Mouse (Mus musculus) intestine, postnatal 0 days (tissue): ENCODE measurements around the gene Slc25a39. TPM values are rescaled to one million over a fixed set of nuclear protein-coding genes. Genes with fewer than 3 reads are reported as not detected.
A peak's percentile ranks its signal among the peaks of the same experiment; 100 is the strongest.

Experiments used
- ATAC-seq: fragments of 200-750 bp; cut with Nextera tagmentation; 2 replicates; pipeline ENCODE4 v1.8.0; 2017; ENCODE audit warnings: mild to moderate bottlenecking, moderate TSS enrichment, moderate library complexity
- H3K27ac ChIP-seq: fragments of 300-500 bp; sonication (generic); 2 replicates; pipeline ENCODE4 v1.5.1; 2014; ENCODE audit warnings: mild to moderate bottlenecking, low read depth, low read length, moderate library complexity
- H3K27me3 ChIP-seq: fragments of 300-500 bp; sonication (generic); replicated peaks from 2 replicates; pipeline ENCODE4 v1.6.1; 2014; ENCODE audit warnings: low read length, mixed read lengths; ENCODE audit not compliant: control insufficient read depth, insufficient read depth
- H3K36me3 ChIP-seq: fragments of 300-500 bp; sonication (generic); 2 replicates; pipeline ENCODE4 v1.6.1; 2014; ENCODE audit warnings: mild to moderate bottlenecking, moderate library complexity; ENCODE audit not compliant: control insufficient read depth, insufficient read depth
- H3K4me1 ChIP-seq: fragments of 300-500 bp; sonication (generic); replicated peaks from 2 replicates; pipeline ENCODE4 v1.6.1; 2014; ENCODE audit warnings: antibody characterized with exemption, low read length, mixed read lengths; ENCODE audit not compliant: control insufficient read depth, insufficient read depth
- H3K4me2 ChIP-seq: fragments of 300-500 bp; sonication (generic); replicated peaks from 2 replicates; pipeline ENCODE4 v1.6.1; 2014; ENCODE audit warnings: low read depth, mild to moderate bottlenecking, moderate library complexity
- H3K4me3 ChIP-seq: fragments of 300-500 bp; sonication (generic); 2 replicates; pipeline ENCODE4 v1.5.1; 2014; ENCODE audit warnings: low read depth, low read length
- H3K9ac ChIP-seq: fragments of 300-500 bp; sonication (generic); 2 replicates; pipeline ENCODE4 v1.6.1; 2014; ENCODE audit warnings: mild to moderate bottlenecking, low read depth, low read length
- H3K9me3 ChIP-seq: fragments of 300-500 bp; sonication (generic); 2 replicates; pipeline ENCODE4 v1.6.1; 2016; ENCODE audit warnings: mixed run types; ENCODE audit not compliant: control insufficient read depth
- CTCF ChIP-seq: sonication (generic); IDR thresholded peaks from 2 replicates; pipeline ENCODE4 v1.5.1; 2016; ENCODE audit warnings: low read depth, mild to moderate bottlenecking, control low read depth, antibody characterized with exemption, moderate library complexity
- WGBS: fragments of 180-500 bp; shearing (Covaris S2); extraction: QIAGEN DNeasy Blood & Tissue Kit; methylation state at CpG from one replicate; pipeline ENCODE4 v1.1.7; 2014; 5-methylcytosine and 5-hydroxymethylcytosine counted together
- polyA plus RNA-seq: library from polyadenylated mRNA; unstranded; fragments of >200 nt; fragmentation: Nextera tagmentation; extraction: Ambion mirVana; gene quantifications from 2 replicates; pipeline ENCODE4 v1.2.1, GENCODE M21; 2015

Slc25a39 gene
- polyA plus RNA-seq, 1 experiment from 2014 or later, result 296 TPM

- WGBS, result 57% methylated on average over 5 of the region's 5 CpGs
- Histone ChIP-seq H3K36me3 (no peaks in the 10 kb centered on the region), H3K27me3 (no peaks in the 10 kb centered on the region), H3K4me2 (no peak overlapping the region), H3K9me3 (0 out of 2 replicates have a peak, but pooled peaks cover 3% of the 10 kb centered on the region), H3K4me1 (peaks cover 5% of the 10 kb centered on the region; the same call in 1 of the 2 replicates), H3K27ac (no peak overlapping the region), H3K9ac (no peak overlapping the region), H3K4me3 (no peak overlapping the region)
- ATAC-seq, result no peak
- no peak for TF ChIP-seq CTCF
These were observed 27.7 kb downstream of the Slc25a39 start for GRCm38 (mm10) chr11:102380091-102380490.

GRCm38 (mm10) chr11:102377186-102377585, 30.6 kb downstream of the Slc25a39 start:
- Histone ChIP-seq H3K36me3 (no peaks in the 10 kb centered on the region), H3K4me1 (peaks cover 5% of the 10 kb centered on the region; the same call in 1 of the 2 replicates), H3K9ac (no peak overlapping the region), H3K27ac (no peak overlapping the region), H3K4me3 (no peak overlapping the region), H3K9me3 (0 out of 2 replicates have a peak, but pooled peaks cover 3% of the 10 kb centered on the region), H3K4me2 (no peak overlapping the region), H3K27me3 (no peaks in the 10 kb centered on the region)
- no peak for ATAC-seq
- 62% methylated on average over 12 of the region's 12 CpGs for WGBS
- peak; percentile 64 for TF ChIP-seq CTCF

DNA sequence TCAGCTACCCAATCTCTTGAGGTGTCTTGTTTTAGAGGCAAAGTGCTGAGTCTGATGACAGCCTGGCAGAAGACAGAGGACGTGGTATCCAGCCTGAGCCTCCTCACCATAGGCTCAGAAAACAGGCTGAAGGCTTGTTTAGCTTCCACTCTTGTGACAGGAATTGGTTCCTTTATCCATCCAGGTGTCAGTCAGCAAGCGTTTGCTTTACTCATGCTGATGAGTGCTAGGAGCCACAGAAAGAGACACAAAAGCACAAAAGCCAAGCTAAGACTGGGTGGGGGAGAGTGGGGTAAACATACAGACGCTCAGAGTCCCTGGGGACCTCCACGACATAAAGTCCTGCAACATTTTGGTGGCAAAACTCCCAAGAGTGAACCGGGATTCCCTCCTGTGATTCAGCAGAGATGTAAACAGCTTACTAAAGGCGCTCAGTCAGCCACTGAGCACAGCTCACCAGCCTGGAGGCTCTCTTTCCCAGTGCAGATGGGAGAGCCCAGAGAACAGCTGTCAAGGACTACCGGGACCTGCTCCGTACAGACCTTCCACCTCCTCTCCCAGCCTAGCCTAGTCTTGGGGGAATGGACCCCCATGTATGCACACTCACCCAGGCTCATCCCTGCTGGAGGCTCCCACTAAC, 31.4 kb downstream of the Slc25a39 start:
- 0 out of 2 replicates have a peak overlapping the region, but pooled peaks have one; percentile 17 for H3K4me3 ChIP-seq

GRCm38 (mm10) chr11:102375196-102376173, 32.3 kb downstream of the Slc25a39 start:
- WGBS, result 5% methylated on average over 23 of the region's 23 CpGs
- no peaks in the 10 kb centered on the region for H3K27me3 ChIP-seq
- H3K4me2 ChIP-seq, result peak overlapping the region; percentile 60
- peak; percentile 90 for ATAC-seq
- peak overlapping the region; percentile 48 for H3K9ac ChIP-seq
- peak overlapping the region; percentile 17 for H3K4me3 ChIP-seq
- 0 out of 2 replicates have a peak, but pooled peaks cover 3% of the 10 kb centered on the region for H3K9me3 ChIP-seq
- peaks cover 5% of the 10 kb centered on the region; the same call in 1 of the 2 replicates for H3K4me1 ChIP-seq
- TF ChIP-seq CTCF, result no peak
- H3K27ac ChIP-seq, result peak overlapping the region; percentile 89
- no peaks in the 10 kb centered on the region for H3K36me3 ChIP-seq

More for the DNA sequence above, 31.4 kb downstream of the Slc25a39 start:
- Histone ChIP-seq H3K36me3 (no peaks in the 10 kb centered on the region), H3K9me3 (0 out of 2 replicates have a peak, but pooled peaks cover 3% of the 10 kb centered on the region), H3K9ac (no peak overlapping the region), H3K4me2 (peak overlapping the region; percentile 60), H3K4me1 (peaks cover 5% of the 10 kb centered on the region; the same call in 1 of the 2 replicates), H3K27me3 (no peaks in the 10 kb centered on the region), H3K27ac (peak overlapping the region; percentile 89)
- TF ChIP-seq CTCF, result no peak
- ATAC-seq, result peak; percentile 7; the same call in 1 of the 2 replicates
- 16% methylated on average over 8 of the region's 8 CpGs for WGBS

DNA sequence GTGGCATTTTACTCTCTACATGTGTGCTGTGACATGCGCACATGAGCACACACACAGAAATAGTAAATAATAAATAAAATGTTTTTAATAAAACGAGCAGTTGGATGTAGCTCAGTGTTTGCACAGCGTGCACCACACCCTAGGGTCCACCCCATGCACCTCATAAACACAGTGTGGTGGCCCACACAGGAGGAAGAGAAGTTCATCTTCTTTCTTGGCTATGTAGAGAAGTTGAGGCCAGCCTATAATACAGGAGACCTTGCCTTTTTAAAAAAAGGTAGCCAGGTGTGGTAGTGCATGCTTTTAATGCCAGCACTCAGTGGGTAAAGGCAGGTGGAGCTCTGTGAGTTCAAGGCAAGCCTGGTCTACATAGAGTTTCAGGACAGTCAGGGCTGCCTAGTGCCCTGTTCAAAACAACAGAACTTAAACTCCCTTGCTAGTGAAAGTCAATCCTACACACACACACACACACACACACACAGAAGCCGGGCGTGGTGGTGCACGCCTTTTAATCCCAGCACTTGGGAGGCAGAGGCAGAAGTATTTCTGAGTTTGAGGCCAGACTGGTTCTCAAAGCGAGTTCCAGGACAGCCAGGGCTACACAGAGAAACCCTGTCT, 33.5 kb downstream of the Slc25a39 start:
- no peak overlapping the region for H3K4me2 ChIP-seq
- no peaks in the 10 kb centered on the region for H3K27me3 ChIP-seq
- no peaks in the 10 kb centered on the region for H3K36me3 ChIP-seq
- 75% methylated on average over 7 of the region's 7 CpGs for WGBS
- H3K4me3 ChIP-seq, result no peak overlapping the region
- H3K27ac ChIP-seq, result no peak overlapping the region
- H3K9me3 ChIP-seq, result 0 out of 2 replicates have a peak, but pooled peaks cover 3% of the 10 kb centered on the region
- no peak overlapping the region for H3K9ac ChIP-seq
- ATAC-seq, result no peak
- TF ChIP-seq CTCF, result no peak
- H3K4me1 ChIP-seq, result peaks cover 5% of the 10 kb centered on the region; the same call in 1 of the 2 replicates
